Mouse (Mus musculus) liver, embryonic 12.5 days (tissue): ENCODE measurements at regions not wholly inside any gene's neighbourhood (a gene's known extent, or its start where the extent isn't known, plus 50 kb on each side); places are given as distances from the start of the nearest gene placed in this dataset.

ENCODE experiments used
- ATAC-seq: fragments of 200-750 bp; cut with Nextera tagmentation; 2 replicates; pipeline ENCODE4 v1.8.0; 2017; ENCODE audit warnings: moderate number of reproducible peaks, mild to moderate bottlenecking, moderate library complexity
- H3K27ac ChIP-seq: fragments of 300-500 bp; sonication (generic); 2 replicates; pipeline ENCODE4 v1.5.1; 2016; ENCODE audit warnings: mild to moderate bottlenecking
- H3K27me3 ChIP-seq: fragments of 300-500 bp; sonication (generic); replicated peaks from 2 replicates; pipeline ENCODE4 v1.6.1; 2016; ENCODE audit warnings: mild to moderate bottlenecking, moderate library complexity
- H3K36me3 ChIP-seq: fragments of 300-500 bp; sonication (generic); 2 replicates; pipeline ENCODE4 v1.6.1; 2016; ENCODE audit warnings: mild to moderate bottlenecking, moderate library complexity
- H3K4me1 ChIP-seq: fragments of 300-500 bp; sonication (generic); 2 replicates; pipeline ENCODE4 v1.6.1; 2016
- H3K4me2 ChIP-seq: fragments of 300-500 bp; sonication (generic); 2 replicates; pipeline ENCODE4 v1.6.1; 2016; ENCODE audit warnings: mild to moderate bottlenecking, moderate library complexity
- H3K4me3 ChIP-seq: fragments of 300-500 bp; sonication (generic); 2 replicates; pipeline ENCODE4 v1.5.1; 2016; ENCODE audit warnings: mild to moderate bottlenecking, moderate library complexity
- H3K9ac ChIP-seq: fragments of 300-500 bp; sonication (generic); 2 replicates; pipeline ENCODE4 v1.6.1; 2016; ENCODE audit warnings: mild to moderate bottlenecking, moderate library complexity
- H3K9me3 ChIP-seq: fragments of 300-500 bp; sonication (generic); replicated peaks from 2 replicates; pipeline ENCODE4 v1.6.1; 2016; ENCODE audit warnings: mild to moderate bottlenecking, moderate library complexity
- WGBS: fragments of 180-500 bp; shearing (Covaris S2); methylation state at CpG from one replicate; pipeline ENCODE4 v1.1.7; 2016; ENCODE audit not compliant: insufficient replicate concordance; 5-methylcytosine and 5-hydroxymethylcytosine counted together

DNA sequence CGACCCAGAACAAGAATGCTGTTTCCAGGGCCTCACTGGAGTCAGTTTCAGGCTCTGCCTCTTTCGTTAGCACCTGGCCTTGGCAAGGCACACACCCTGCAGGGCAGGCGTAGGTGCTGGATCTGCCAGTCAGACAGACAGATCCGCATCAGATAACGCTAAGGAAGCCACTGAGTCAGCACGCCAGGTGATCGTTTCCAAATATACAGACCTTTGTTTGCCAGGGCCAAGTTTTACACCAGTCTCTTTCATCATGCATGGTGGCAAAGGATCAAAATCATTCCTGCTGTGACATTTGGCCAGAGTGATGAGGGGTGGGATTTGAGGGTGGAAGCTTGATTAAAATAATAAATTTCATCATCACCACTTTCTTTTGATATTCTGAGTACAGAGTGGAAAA lies 411.0 kb downstream of the Ofcc1 start:
- 48% methylated on average over 7 of the region's 7 CpGs for WGBS
- no peak overlapping the region for H3K4me2 ChIP-seq

DNA sequence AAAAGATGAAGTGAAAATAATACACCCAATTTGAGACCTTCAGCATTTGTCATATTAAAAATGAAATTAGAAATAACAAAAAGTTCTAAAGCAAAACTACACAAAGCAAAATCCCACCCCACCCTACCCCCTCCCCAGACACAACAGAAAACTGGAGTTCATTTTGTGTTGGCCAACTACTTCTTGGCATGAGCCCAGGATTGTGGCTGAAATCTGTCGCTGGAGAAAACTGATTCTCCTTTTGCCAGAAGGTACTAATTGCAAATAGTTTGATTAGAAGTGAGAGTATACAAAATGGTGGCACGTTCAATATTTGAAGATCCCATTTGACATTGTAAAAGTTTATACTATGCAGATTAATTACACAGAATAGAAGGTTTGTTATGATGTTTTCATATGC lies 426.0 kb downstream of the Ofcc1 start:
- Histone ChIP-seq H3K4me1 (no peaks in the 10 kb centered on the region), H3K9me3 (no peaks in the 10 kb centered on the region), H3K27ac (no peak overlapping the region), H3K4me2 (no peak overlapping the region), H3K36me3 (no peaks in the 10 kb centered on the region), H3K4me3 (no peak overlapping the region), H3K27me3 (no peaks in the 10 kb centered on the region), H3K9ac (no peak overlapping the region)
- WGBS: 59% methylated on average over 2 of the region's 2 CpGs
- ATAC-seq: no peak

More for the DNA sequence above, 411.0 kb downstream of the Ofcc1 start:
- no peak overlapping the region for H3K4me3 ChIP-seq
- ATAC-seq: no peak
- H3K9ac ChIP-seq: no peak overlapping the region
- no peaks in the 10 kb centered on the region for H3K36me3 ChIP-seq
- no peaks in the 10 kb centered on the region for H3K27me3 ChIP-seq
- H3K9me3 ChIP-seq: no peaks in the 10 kb centered on the region
- no peaks in the 10 kb centered on the region for H3K4me1 ChIP-seq
- H3K27ac ChIP-seq: no peak overlapping the region

GRCm38 (mm10) chr13:39931487-39931886 lies 429.8 kb downstream of the Ofcc1 start:
- Histone ChIP-seq H3K4me1 (no peaks in the 10 kb centered on the region), H3K27me3 (no peaks in the 10 kb centered on the region), H3K27ac (no peak overlapping the region), H3K9me3 (no peaks in the 10 kb centered on the region), H3K36me3 (no peaks in the 10 kb centered on the region), H3K9ac (no peak overlapping the region), H3K4me3 (no peak overlapping the region), H3K4me2 (no peak overlapping the region)
- WGBS: 33% methylated on average over 3 of the region's 3 CpGs
- no peak for ATAC-seq

- Histone ChIP-seq H3K27ac (no peak overlapping the region), H3K9ac (no peak overlapping the region), H3K36me3 (no peaks in the 10 kb centered on the region), H3K27me3 (no peaks in the 10 kb centered on the region), H3K4me2 (no peak overlapping the region), H3K4me1 (no peaks in the 10 kb centered on the region), H3K9me3 (no peaks in the 10 kb centered on the region), H3K4me3 (no peak overlapping the region)
- WGBS: 65% methylated on average over 7 of the region's 7 CpGs
- ATAC-seq: no peak
Measured at GRCm38 (mm10) chr13:39928573-39928972, 432.7 kb downstream of the Ofcc1 start.

DNA sequence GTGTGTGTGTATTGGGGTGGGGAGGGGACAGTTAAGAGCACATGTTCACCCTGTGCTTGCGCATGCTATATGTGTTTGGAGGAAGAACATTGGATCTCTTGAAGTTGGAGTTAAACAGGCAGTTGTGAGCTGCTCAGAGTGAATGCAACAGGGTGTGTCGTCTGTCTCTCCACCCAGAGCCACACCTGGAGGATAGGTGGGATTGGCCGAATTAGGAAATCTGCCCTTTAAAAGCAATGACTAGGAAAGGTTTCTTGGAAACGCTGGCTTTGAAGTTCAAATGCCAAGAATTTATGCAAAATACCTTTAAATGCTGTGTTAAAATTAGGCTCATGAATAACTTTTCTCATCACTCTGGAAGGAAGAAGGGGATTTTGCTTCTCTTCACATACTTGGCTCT lies 436.9 kb downstream of the Ofcc1 start:
- no peak overlapping the region for H3K4me2 ChIP-seq
- ATAC-seq: no peak
- H3K27ac ChIP-seq: no peak overlapping the region
- H3K9ac ChIP-seq: no peak overlapping the region
- H3K4me1 ChIP-seq: no peaks in the 10 kb centered on the region
- H3K9me3 ChIP-seq: no peaks in the 10 kb centered on the region
- no peak overlapping the region for H3K4me3 ChIP-seq
- 69% methylated on average over 4 of the region's 4 CpGs for WGBS
- H3K36me3 ChIP-seq: no peaks in the 10 kb centered on the region
- no peaks in the 10 kb centered on the region for H3K27me3 ChIP-seq

- no peak overlapping the region for H3K4me3 ChIP-seq
- H3K9ac ChIP-seq: no peak overlapping the region
- no peaks in the 10 kb centered on the region for H3K36me3 ChIP-seq
- no peak overlapping the region for H3K27ac ChIP-seq
- no peaks in the 10 kb centered on the region for H3K27me3 ChIP-seq
- ATAC-seq: no peak
- H3K4me2 ChIP-seq: no peak overlapping the region
- H3K4me1 ChIP-seq: no peaks in the 10 kb centered on the region
- H3K9me3 ChIP-seq: no peaks in the 10 kb centered on the region
- 62% methylated on average over 9 of the region's 9 CpGs for WGBS
Measured at GRCm38 (mm10) chr13:39923113-39923512, 438.1 kb downstream of the Ofcc1 start.

DNA sequence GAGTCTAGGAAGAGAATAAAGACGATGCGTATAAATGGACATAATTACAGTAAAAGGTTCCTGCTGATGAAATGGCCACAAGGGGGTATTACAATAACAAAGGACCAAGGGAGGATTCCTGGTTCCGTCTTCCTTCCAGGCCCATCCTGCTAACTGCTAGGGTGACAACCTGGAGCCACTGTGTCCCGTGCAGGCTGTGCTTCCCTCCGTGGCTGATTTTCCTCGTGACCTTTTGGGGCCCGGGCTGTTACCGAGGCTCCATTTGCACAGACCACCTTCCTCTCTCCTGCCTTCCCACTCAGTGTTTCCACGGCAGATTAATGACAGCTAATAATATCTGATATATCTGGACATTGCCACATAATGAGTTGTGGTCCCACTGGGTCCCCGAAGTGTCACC lies 453.5 kb downstream of the Ofcc1 start:
- WGBS: 71% methylated on average over 10 of the region's 10 CpGs
- Histone ChIP-seq H3K36me3 (no peaks in the 10 kb centered on the region), H3K9ac (no peak overlapping the region), H3K9me3 (no peaks in the 10 kb centered on the region), H3K4me2 (no peak overlapping the region), H3K4me3 (no peak overlapping the region), H3K4me1 (no peaks in the 10 kb centered on the region), H3K27ac (no peak overlapping the region), H3K27me3 (no peaks in the 10 kb centered on the region)
- no peak for ATAC-seq

DNA sequence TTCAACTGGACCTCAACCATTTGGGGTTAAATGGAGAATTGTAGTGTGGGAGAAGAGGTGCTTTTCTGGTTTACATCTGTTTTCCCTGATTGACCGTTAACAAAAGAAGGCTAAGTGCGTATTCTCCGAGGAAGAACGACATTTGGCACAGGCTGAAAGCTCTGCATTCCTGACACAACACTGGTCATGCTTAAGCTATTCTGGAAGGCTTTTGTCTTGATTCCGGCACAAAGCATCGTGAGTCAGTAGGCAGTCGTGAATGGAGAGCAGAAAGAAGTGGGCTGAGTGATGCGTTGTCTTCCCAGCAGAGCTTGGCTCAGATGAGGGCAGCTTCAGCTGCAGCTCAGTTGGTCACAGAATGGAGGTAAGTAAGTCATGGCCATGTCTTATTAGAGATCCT lies 457.0 kb downstream of the Ofcc1 start:
- H3K9me3 ChIP-seq: no peaks in the 10 kb centered on the region
- no peaks in the 10 kb centered on the region for H3K27me3 ChIP-seq
- H3K4me1 ChIP-seq: no peaks in the 10 kb centered on the region
- no peak overlapping the region for H3K4me2 ChIP-seq
- 79% methylated on average over 8 of the region's 8 CpGs for WGBS
- H3K36me3 ChIP-seq: no peaks in the 10 kb centered on the region
- ATAC-seq: no peak
- no peak overlapping the region for H3K9ac ChIP-seq
- no peak overlapping the region for H3K27ac ChIP-seq
- H3K4me3 ChIP-seq: no peak overlapping the region

- Histone ChIP-seq H3K4me3 (no peak overlapping the region), H3K9me3 (no peaks in the 10 kb centered on the region), H3K27ac (no peak overlapping the region), H3K27me3 (no peaks in the 10 kb centered on the region), H3K36me3 (no peaks in the 10 kb centered on the region), H3K4me1 (no peaks in the 10 kb centered on the region), H3K9ac (no peak overlapping the region), H3K4me2 (no peak overlapping the region)
- ATAC-seq: no peak
- WGBS: 58% methylated on average over 3 of the region's 3 CpGs
Measured at GRCm38 (mm10) chr13:39903319-39903718, 457.9 kb downstream of the Ofcc1 start.

GRCm38 (mm10) chr13:39899332-39899731 lies 461.9 kb downstream of the Ofcc1 start:
- 82% methylated on average over 2 of the region's 2 CpGs for WGBS
- Histone ChIP-seq H3K27me3 (no peaks in the 10 kb centered on the region), H3K9ac (no peak overlapping the region), H3K4me1 (no peaks in the 10 kb centered on the region), H3K4me2 (no peak overlapping the region), H3K4me3 (no peak overlapping the region), H3K36me3 (no peaks in the 10 kb centered on the region), H3K27ac (no peak overlapping the region), H3K9me3 (no peaks in the 10 kb centered on the region)
- no peak for ATAC-seq

- no peaks in the 10 kb centered on the region for H3K27me3 ChIP-seq
- no peaks in the 10 kb centered on the region for H3K4me1 ChIP-seq
- H3K36me3 ChIP-seq: no peaks in the 10 kb centered on the region
- ATAC-seq: no peak
- WGBS: 72% methylated on average over 5 of the region's 5 CpGs
- no peak overlapping the region for H3K9ac ChIP-seq
- no peak overlapping the region for H3K4me3 ChIP-seq
- no peaks in the 10 kb centered on the region for H3K9me3 ChIP-seq
- H3K27ac ChIP-seq: no peak overlapping the region
- H3K4me2 ChIP-seq: no peak overlapping the region
Measured at GRCm38 (mm10) chr13:39898412-39898979, 462.8 kb downstream of the Ofcc1 start.

DNA sequence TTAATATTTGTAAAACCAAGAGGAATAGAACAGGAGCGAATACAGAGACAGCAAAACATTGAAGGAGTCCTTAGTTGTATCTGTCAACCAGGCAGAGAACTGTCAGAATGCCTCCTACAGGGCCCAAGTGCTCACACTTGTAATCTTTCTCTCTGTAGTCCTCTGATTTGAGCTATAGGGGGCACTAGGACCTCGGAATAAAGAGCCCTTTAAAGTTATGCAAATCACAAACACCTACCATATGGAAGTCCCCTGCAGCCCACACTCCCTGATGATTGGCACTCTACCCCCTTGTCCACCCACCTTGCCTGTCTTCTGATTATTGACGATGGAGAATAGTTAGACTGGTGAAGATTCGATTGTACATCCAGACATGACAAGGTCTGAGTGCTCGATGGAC lies 467.1 kb downstream of the Ofcc1 start:
- H3K27me3 ChIP-seq: no peaks in the 10 kb centered on the region
- no peak overlapping the region for H3K4me2 ChIP-seq
- no peak overlapping the region for H3K4me3 ChIP-seq
- H3K4me1 ChIP-seq: no peaks in the 10 kb centered on the region
- no peaks in the 10 kb centered on the region for H3K9me3 ChIP-seq
- H3K9ac ChIP-seq: no peak overlapping the region
- no peak overlapping the region for H3K27ac ChIP-seq
- H3K36me3 ChIP-seq: no peaks in the 10 kb centered on the region
- WGBS: 50% methylated on average over 5 of the region's 5 CpGs
- ATAC-seq: no peak

GRCm38 (mm10) chr13:39881066-39881465 lies 480.2 kb downstream of the Ofcc1 start:
- Histone ChIP-seq H3K9me3 (no peaks in the 10 kb centered on the region), H3K27ac (no peak overlapping the region), H3K4me3 (no peak overlapping the region), H3K4me1 (no peaks in the 10 kb centered on the region), H3K36me3 (no peaks in the 10 kb centered on the region), H3K4me2 (no peak overlapping the region), H3K27me3 (no peaks in the 10 kb centered on the region), H3K9ac (no peak overlapping the region)
- no peak for ATAC-seq
- WGBS: 60% methylated on average over 7 of the region's 7 CpGs
